Mouse (Mus musculus) lung, postnatal 0 days (tissue): Measurements from ENCODE around the gene Rab44. TPM values are rescaled to one million over a fixed set of nuclear protein-coding genes. Genes with fewer than 3 reads are reported as not detected.

Experiments used
- ATAC-seq: fragments of 200-750 bp; cut with Nextera tagmentation; 2 replicates; pipeline ENCODE4 v1.8.0; 2017; ENCODE audit warnings: moderate library complexity
- DNase-seq: peaks from one replicate; pipeline ENCODE4 v3.0.0-alpha.2; 2016; ENCODE audit warnings: low spot score
- H3K27ac ChIP-seq: fragments of 300-500 bp; sonication (generic); 2 replicates; pipeline ENCODE4 v1.5.1; 2014; ENCODE audit warnings: antibody characterized with exemption, mild to moderate bottlenecking, low read length, mixed read lengths
- H3K27me3 ChIP-seq: fragments of 300-500 bp; sonication (generic); replicated peaks from 2 replicates; pipeline ENCODE4 v1.6.1; 2014; ENCODE audit warnings: low read length, mixed read lengths; ENCODE audit not compliant: insufficient read depth
- H3K36me3 ChIP-seq: fragments of 300-500 bp; sonication (generic); 2 replicates; pipeline ENCODE4 v1.6.1; 2014; ENCODE audit warnings: low read length, mixed read lengths; ENCODE audit not compliant: insufficient read depth
- H3K4me1 ChIP-seq: fragments of 300-500 bp; sonication (generic); 2 replicates; pipeline ENCODE4 v1.6.1; 2014; ENCODE audit warnings: antibody characterized with exemption, low read depth, low read length, mixed read lengths; ENCODE audit not compliant: insufficient read depth
- H3K4me2 ChIP-seq: fragments of 300-500 bp; sonication (generic); replicated peaks from 2 replicates; pipeline ENCODE4 v1.6.1; 2014; ENCODE audit warnings: low read depth, mild to moderate bottlenecking, low read length, moderate library complexity, mixed read lengths
- H3K4me3 ChIP-seq: fragments of 300-500 bp; sonication (generic); 2 replicates; pipeline ENCODE4 v1.5.1; 2014; ENCODE audit warnings: low read depth, low read length
- H3K9ac ChIP-seq: fragments of 300-500 bp; sonication (generic); replicated peaks from 2 replicates; pipeline ENCODE4 v1.6.1; 2014; ENCODE audit warnings: low read depth, mild to moderate bottlenecking
- H3K9me3 ChIP-seq: fragments of 300-500 bp; sonication (generic); 2 replicates; pipeline ENCODE4 v1.6.1; 2016; ENCODE audit warnings: low read length, mixed read lengths
- CTCF ChIP-seq: IDR thresholded peaks from 2 replicates; pipeline ENCODE4 v1.5.1; 2016; ENCODE audit warnings: antibody characterized with exemption, mild to moderate bottlenecking
- EP300 ChIP-seq: IDR thresholded peaks from 2 replicates; pipeline ENCODE4 v1.6.1; 2016; ENCODE audit warnings: antibody characterized with exemption, mild to moderate bottlenecking, control low read depth
- WGBS: fragments of 180-500 bp; shearing (Covaris S2); extraction: QIAGEN DNeasy Blood & Tissue Kit; methylation state at CpG from one replicate; pipeline ENCODE4 v1.1.7; 2014; 5-methylcytosine and 5-hydroxymethylcytosine counted together
- polyA plus RNA-seq: library from polyadenylated mRNA; unstranded; fragments of >200 nt; fragmentation: Nextera tagmentation; extraction: Ambion mirVana; gene quantifications from 2 replicates; pipeline ENCODE4 v1.2.1, GENCODE M21; 2015

Rab44 gene
- polyA plus RNA-seq, 1 experiment from 2014 or later: 1.0 TPM

DNA sequence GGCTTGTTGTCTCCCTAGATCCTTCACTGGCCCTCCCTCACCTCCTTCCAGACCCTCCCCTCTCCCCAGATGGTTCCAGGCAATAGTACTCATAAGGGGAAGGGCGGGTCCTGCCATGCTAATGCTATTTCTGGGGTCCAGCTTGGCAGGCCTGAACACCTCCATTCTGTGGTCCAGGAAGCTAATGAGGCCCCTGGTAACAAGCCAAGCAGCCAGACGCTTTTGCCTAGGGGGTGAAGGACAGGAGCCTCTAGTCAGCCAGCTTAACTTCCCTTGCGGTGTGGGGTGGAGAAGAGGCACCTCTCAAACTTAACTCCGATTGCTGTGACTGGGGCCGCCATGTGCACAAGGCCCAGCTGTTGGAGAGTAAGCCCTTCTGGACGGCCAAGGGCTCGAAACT lies 35.8 kb downstream of the Rab44 start:
- Histone ChIP-seq H3K4me3 (no peak overlapping the region), H3K4me1 (no peaks in the 10 kb centered on the region), H3K27ac (no peak overlapping the region), H3K4me2 (no peak overlapping the region), H3K27me3 (no peaks in the 10 kb centered on the region), H3K36me3 (no peaks in the 10 kb centered on the region), H3K9me3 (no peaks in the 10 kb centered on the region), H3K9ac (no peak overlapping the region)
- DNase-seq: no peak
- no peak for TF ChIP-seq EP300
- no peak for TF ChIP-seq CTCF
- ATAC-seq: no peak
- WGBS: 70% methylated on average over 7 of the region's 7 CpGs

DNA sequence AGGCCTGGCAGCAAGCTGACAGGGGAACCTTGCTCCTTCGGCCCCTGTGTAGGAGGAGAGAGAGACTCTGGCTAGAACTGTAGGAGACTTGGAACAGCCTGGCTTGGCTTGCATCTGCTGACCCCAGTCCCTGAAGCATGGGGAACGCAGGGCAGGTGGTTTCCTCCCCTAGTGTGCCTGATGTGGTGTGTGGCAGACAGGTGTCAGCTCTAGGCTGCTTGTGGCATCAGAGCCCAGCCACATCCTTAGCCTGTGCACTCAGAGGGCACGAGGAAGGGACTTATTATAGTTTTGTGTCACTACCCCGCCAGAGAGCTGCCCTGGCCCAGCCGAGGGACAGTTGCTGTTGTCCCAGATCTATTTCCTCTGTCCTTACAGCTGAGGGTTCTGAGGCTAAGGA lies 38.6 kb downstream of the Rab44 start:
- no peak for DNase-seq
- no peaks in the 10 kb centered on the region for H3K27me3 ChIP-seq
- H3K4me3 ChIP-seq: no peak overlapping the region
- no peak for ATAC-seq
- 59% methylated on average over 5 of the region's 5 CpGs for WGBS
- H3K4me2 ChIP-seq: no peak overlapping the region
- H3K9ac ChIP-seq: no peak overlapping the region
- H3K4me1 ChIP-seq: no peaks in the 10 kb centered on the region
- no peaks in the 10 kb centered on the region for H3K36me3 ChIP-seq
- no peak overlapping the region for H3K27ac ChIP-seq
- TF ChIP-seq EP300 (no peak), CTCF (no peak)
- no peaks in the 10 kb centered on the region for H3K9me3 ChIP-seq

- no peak overlapping the region for H3K9ac ChIP-seq
- 60% methylated on average over 13 of the region's 13 CpGs for WGBS
- no peaks in the 10 kb centered on the region for H3K27me3 ChIP-seq
- no peak for TF ChIP-seq EP300
- TF ChIP-seq CTCF: no peak
- H3K36me3 ChIP-seq: no peaks in the 10 kb centered on the region
- no peak overlapping the region for H3K27ac ChIP-seq
- H3K4me3 ChIP-seq: no peak overlapping the region
- no peaks in the 10 kb centered on the region for H3K9me3 ChIP-seq
- H3K4me2 ChIP-seq: no peak overlapping the region
- DNase-seq: no peak
- no peak for ATAC-seq
- no peaks in the 10 kb centered on the region for H3K4me1 ChIP-seq
Observed at GRCm38 (mm10) chr17:29154247-29154646, 40.3 kb downstream of the Rab44 start.

DNA sequence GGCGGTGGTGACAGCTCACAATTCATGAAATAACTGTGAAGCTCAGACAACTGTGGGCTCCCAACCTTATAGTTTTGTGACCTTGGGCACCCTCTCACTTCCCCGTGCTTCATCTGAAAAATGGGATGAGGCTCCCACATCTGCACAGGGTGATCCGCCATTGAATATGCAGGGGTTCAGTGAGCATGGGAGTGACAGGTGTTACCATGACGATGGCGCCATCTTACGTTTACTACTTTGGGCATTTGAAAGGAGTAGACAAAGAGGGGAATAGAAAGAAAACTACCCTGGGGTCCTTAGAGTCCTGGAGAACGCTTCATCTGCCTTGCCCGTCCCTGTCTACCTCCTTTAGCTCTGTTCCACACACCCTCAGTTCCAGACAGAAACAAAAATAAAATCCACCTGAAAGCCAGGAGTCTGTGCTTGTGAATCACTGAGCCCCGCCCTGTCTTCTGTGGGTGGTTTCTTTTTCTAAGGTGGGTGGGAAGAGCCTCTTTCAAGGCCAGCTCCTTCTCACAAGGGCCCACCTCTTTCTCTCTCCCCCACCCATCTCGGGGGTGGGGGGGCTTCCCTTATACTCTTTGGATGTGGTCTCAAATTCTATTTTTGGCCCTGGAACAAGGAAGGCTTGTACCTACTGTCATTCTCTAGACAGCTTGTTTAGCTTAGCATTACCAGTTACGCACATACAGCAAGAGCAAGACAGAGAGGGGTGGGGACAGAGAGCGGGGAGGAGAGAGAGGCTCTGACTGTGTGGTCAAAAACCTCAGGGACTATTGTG lies 41.6 kb downstream of the Rab44 start:
- 71% methylated on average over 12 of the region's 12 CpGs for WGBS
- DNase-seq: no peak
- Histone ChIP-seq H3K4me3 (no peak overlapping the region), H3K9ac (no peak overlapping the region), H3K27ac (no peak overlapping the region), H3K9me3 (no peaks in the 10 kb centered on the region), H3K4me1 (no peaks in the 10 kb centered on the region), H3K36me3 (no peaks in the 10 kb centered on the region), H3K27me3 (no peaks in the 10 kb centered on the region), H3K4me2 (no peak overlapping the region)
- no peak for TF ChIP-seq EP300
- no peak for TF ChIP-seq CTCF
- ATAC-seq: peak; percentile 22; the same call in 1 of the 2 replicates

GRCm38 (mm10) chr17:29156396-29156795 lies 42.5 kb downstream of the Rab44 start:
- ATAC-seq: no peak
- WGBS: 79% methylated on average over 16 of the region's 16 CpGs

DNA sequence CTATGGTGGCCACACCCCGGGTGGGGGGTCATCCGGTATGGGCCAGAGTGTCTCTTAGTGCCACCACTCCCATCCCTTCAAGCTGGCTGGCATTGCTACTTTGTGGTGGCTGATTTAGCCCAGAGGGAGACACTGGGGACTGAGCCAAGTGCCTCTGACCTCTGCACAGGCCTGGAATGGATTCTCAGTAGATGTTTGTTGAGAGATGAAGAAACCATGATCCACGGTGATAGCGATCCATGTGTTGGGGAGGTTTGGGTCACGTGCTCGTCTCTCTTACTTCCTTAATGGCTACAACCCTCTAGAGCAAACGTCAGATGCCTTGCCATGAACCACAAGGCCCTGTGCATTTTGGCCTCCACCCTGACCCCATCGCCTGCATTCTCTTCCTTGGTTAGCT lies 42.9 kb downstream of the Rab44 start:
- Histone ChIP-seq H3K27me3 (no peaks in the 10 kb centered on the region), H3K36me3 (no peaks in the 10 kb centered on the region), H3K27ac (no peak overlapping the region), H3K4me1 (no peaks in the 10 kb centered on the region), H3K9ac (no peak overlapping the region), H3K4me2 (no peak overlapping the region), H3K9me3 (no peaks in the 10 kb centered on the region), H3K4me3 (no peak overlapping the region)
- DNase-seq: no peak
- WGBS: 65% methylated on average over 8 of the region's 8 CpGs
- no peak for TF ChIP-seq CTCF
- no peak for TF ChIP-seq EP300
- ATAC-seq: no peak; the same call in 1 of the 2 replicates

More at GRCm38 (mm10) chr17:29156396-29156795, 42.5 kb downstream of the Rab44 start:
- no peak overlapping the region for H3K4me3 ChIP-seq
- no peak overlapping the region for H3K27ac ChIP-seq
- H3K9ac ChIP-seq: no peak overlapping the region
- TF ChIP-seq EP300 (no peak), CTCF (no peak)
- H3K27me3 ChIP-seq: no peaks in the 10 kb centered on the region
- no peaks in the 10 kb centered on the region for H3K4me1 ChIP-seq
- H3K9me3 ChIP-seq: no peaks in the 10 kb centered on the region
- H3K4me2 ChIP-seq: no peak overlapping the region
- H3K36me3 ChIP-seq: no peaks in the 10 kb centered on the region
- DNase-seq: no peak
